Mouse (Mus musculus): ENCODE measurements around the gene Elavl3. TPM values are rescaled to one million over a fixed set of nuclear protein-coding genes. Genes with fewer than 3 reads are reported as not detected.

Gene Elavl3
- 1.1 TPM in 1 of 2 replicates, not detected in the other for polyA plus RNA-seq (2011; ENCODE audit: insufficient read depth, insufficient read length, low replicate concordance, missing spikeins)

- Histone ChIP-seq H3K27ac (ENCODE audit: control insufficient read depth, insufficient read depth, low read depth, low read length, poor library complexity) (no peak within 1 kb of the TSS), H3K4me3 (replicated peaks; ENCODE audit: control insufficient read depth, low read depth, low read length) (no peak within 1 kb of the TSS), H3K4me1 (ENCODE audit: control insufficient read depth, insufficient read depth, low read length) (no peaks in the 10 kb centered on the region; the same call in 1 of the 2 replicates)
- TF ChIP-seq CTCF (IDR thresholded peaks at IDR 0.05; ENCODE audit: control insufficient read depth, insufficient read depth, low read length): no peak
- no peak for TF ChIP-seq POLR2A (IDR thresholded peaks at IDR 0.05; ENCODE audit: borderline replicate concordance, control insufficient read depth, low read depth, low read length)
- 2% methylated on average over 28 of the region's 28 CpGs for WGBS
These were observed at the start of gene Elavl3 for GRCm38 (mm10) chr9:22051958-22052254. TSS of gene Elavl3 (minus strand) at chr9:22052023.

GRCm38 (mm10) chr9:22099922-22100321 is 48.1 kb upstream of the Elavl3 start:
- WGBS: 13% methylated on average over 18 of the region's 18 CpGs

GRCm38 (mm10) chr9:22098993-22099696 is 47.3 kb upstream of the Elavl3 start, which contains the start of gene Cnn1:
TSS of gene Cnn1 (plus strand) at chr9:22099216.
- no peak within 1 kb of the TSS for H3K4me3 ChIP-seq (replicated peaks; ENCODE audit: control insufficient read depth, low read depth, low read length)
- 15% methylated on average over 14 of the region's 14 CpGs for WGBS
- H3K27ac ChIP-seq (ENCODE audit: control insufficient read depth, insufficient read depth, low read depth, low read length, poor library complexity): no peak within 1 kb of the TSS

More at GRCm38 (mm10) chr9:22099922-22100321, 48.1 kb upstream of the Elavl3 start:
- Histone ChIP-seq H3K4me3 (replicated peaks; ENCODE audit: control insufficient read depth, low read depth, low read length) (no peak overlapping the region), H3K27ac (ENCODE audit: control insufficient read depth, insufficient read depth, low read depth, low read length, poor library complexity) (no peak overlapping the region), H3K4me1 (ENCODE audit: control insufficient read depth, insufficient read depth, low read length) (no peaks in the 10 kb centered on the region; the same call in 1 of the 2 replicates)
- TF ChIP-seq CTCF (IDR thresholded peaks at IDR 0.05; ENCODE audit: control insufficient read depth, insufficient read depth, low read length) (no peak), POLR2A (IDR thresholded peaks at IDR 0.05; ENCODE audit: borderline replicate concordance, control insufficient read depth, low read depth, low read length) (no peak)

GRCm38 (mm10) chr9:22095854-22096307 is 44.1 kb upstream of the Elavl3 start:
- Histone ChIP-seq H3K4me1 (ENCODE audit: control insufficient read depth, insufficient read depth, low read length) (no peaks in the 10 kb centered on the region; the same call in 1 of the 2 replicates), H3K4me3 (replicated peaks; ENCODE audit: control insufficient read depth, low read depth, low read length) (no peak overlapping the region), H3K27ac (ENCODE audit: control insufficient read depth, insufficient read depth, low read depth, low read length, poor library complexity) (no peak overlapping the region)
- under 1% methylated on average over 24 of the region's 24 CpGs for WGBS
- TF ChIP-seq POLR2A (IDR thresholded peaks at IDR 0.05; ENCODE audit: borderline replicate concordance, control insufficient read depth, low read depth, low read length) (peak; percentile 14; the same call in 1 of the 2 replicates), CTCF (IDR thresholded peaks at IDR 0.05; ENCODE audit: control insufficient read depth, insufficient read depth, low read length) (peak; percentile 85)

More at GRCm38 (mm10) chr9:22098993-22099696, 47.3 kb upstream of the Elavl3 start, which contains the start of gene Cnn1:
- no peaks in the 10 kb centered on the region; the same call in 1 of the 2 replicates for H3K4me1 ChIP-seq (ENCODE audit: control insufficient read depth, insufficient read depth, low read length)
- TF ChIP-seq POLR2A (IDR thresholded peaks at IDR 0.05; ENCODE audit: borderline replicate concordance, control insufficient read depth, low read depth, low read length): no peak
- no peak for TF ChIP-seq CTCF (IDR thresholded peaks at IDR 0.05; ENCODE audit: control insufficient read depth, insufficient read depth, low read length)

GRCm38 (mm10) chr9:22092746-22093145 is 40.9 kb upstream of the Elavl3 start:
- Histone ChIP-seq H3K4me1 (ENCODE audit: control insufficient read depth, insufficient read depth, low read length) (no peaks in the 10 kb centered on the region; the same call in 1 of the 2 replicates), H3K4me3 (replicated peaks; ENCODE audit: control insufficient read depth, low read depth, low read length) (no peak overlapping the region), H3K27ac (ENCODE audit: control insufficient read depth, insufficient read depth, low read depth, low read length, poor library complexity) (no peak overlapping the region)
- 83% methylated on average over 6 of the region's 6 CpGs for WGBS
- no peak for TF ChIP-seq CTCF (IDR thresholded peaks at IDR 0.05; ENCODE audit: control insufficient read depth, insufficient read depth, low read length)
- no peak for TF ChIP-seq POLR2A (IDR thresholded peaks at IDR 0.05; ENCODE audit: borderline replicate concordance, control insufficient read depth, low read depth, low read length)

GRCm38 (mm10) chr9:22089986-22090385 is 38.2 kb upstream of the Elavl3 start:
- Histone ChIP-seq H3K27ac (ENCODE audit: control insufficient read depth, insufficient read depth, low read depth, low read length, poor library complexity) (no peak overlapping the region), H3K4me3 (replicated peaks; ENCODE audit: control insufficient read depth, low read depth, low read length) (no peak overlapping the region), H3K4me1 (ENCODE audit: control insufficient read depth, insufficient read depth, low read length) (peaks cover 1% of the 10 kb centered on the region; the same call in 1 of the 2 replicates)
- TF ChIP-seq POLR2A (IDR thresholded peaks at IDR 0.05; ENCODE audit: borderline replicate concordance, control insufficient read depth, low read depth, low read length) (no peak), CTCF (IDR thresholded peaks at IDR 0.05; ENCODE audit: control insufficient read depth, insufficient read depth, low read length) (no peak)
- 85% methylated on average over 7 of the region's 7 CpGs for WGBS

GRCm38 (mm10) chr9:22089281-22089680 is 37.5 kb upstream of the Elavl3 start:
- Histone ChIP-seq H3K27ac (ENCODE audit: control insufficient read depth, insufficient read depth, low read depth, low read length, poor library complexity) (no peak overlapping the region), H3K4me3 (replicated peaks; ENCODE audit: control insufficient read depth, low read depth, low read length) (no peak overlapping the region), H3K4me1 (ENCODE audit: control insufficient read depth, insufficient read depth, low read length) (peaks cover 2% of the 10 kb centered on the region; the same call in 1 of the 2 replicates)
- TF ChIP-seq CTCF (IDR thresholded peaks at IDR 0.05; ENCODE audit: control insufficient read depth, insufficient read depth, low read length): no peak
- TF ChIP-seq POLR2A (IDR thresholded peaks at IDR 0.05; ENCODE audit: borderline replicate concordance, control insufficient read depth, low read depth, low read length): no peak
- WGBS: 91% methylated on average over 7 of the region's 7 CpGs

GRCm38 (mm10) chr9:22087034-22087618 is 35.3 kb upstream of the Elavl3 start:
- Histone ChIP-seq H3K4me1 (ENCODE audit: control insufficient read depth, insufficient read depth, low read length) (peaks cover 2% of the 10 kb centered on the region; the same call in 1 of the 2 replicates), H3K27ac (ENCODE audit: control insufficient read depth, insufficient read depth, low read depth, low read length, poor library complexity) (no peak overlapping the region), H3K4me3 (replicated peaks; ENCODE audit: control insufficient read depth, low read depth, low read length) (no peak overlapping the region)
- WGBS: 72% methylated on average over 2 of the region's 2 CpGs
- TF ChIP-seq CTCF (IDR thresholded peaks at IDR 0.05; ENCODE audit: control insufficient read depth, insufficient read depth, low read length): no peak
- no peak for TF ChIP-seq POLR2A (IDR thresholded peaks at IDR 0.05; ENCODE audit: borderline replicate concordance, control insufficient read depth, low read depth, low read length)
